Mouse (Mus musculus): Measurements from ENCODE around the gene Rpl21. TPM values are rescaled to one million over a fixed set of nuclear protein-coding genes. Genes with fewer than 3 reads are reported as not detected.

Rpl21 gene
- 733 and 792 TPM in 2 replicates for polyA plus RNA-seq (2014; fragmentation: Nextera tagmentation; extraction: Ambion mirVana)

GRCm38 (mm10) chr5:146832769-146833448 lies at the start of gene Rpl21:
Gene Rpl21, plus strand, starts transcription at chr5:146832890.
- ATAC-seq (replicated peaks; ENCODE audit: low FRiP score, low TSS enrichment, low read depth): peak; percentile 99

DNA sequence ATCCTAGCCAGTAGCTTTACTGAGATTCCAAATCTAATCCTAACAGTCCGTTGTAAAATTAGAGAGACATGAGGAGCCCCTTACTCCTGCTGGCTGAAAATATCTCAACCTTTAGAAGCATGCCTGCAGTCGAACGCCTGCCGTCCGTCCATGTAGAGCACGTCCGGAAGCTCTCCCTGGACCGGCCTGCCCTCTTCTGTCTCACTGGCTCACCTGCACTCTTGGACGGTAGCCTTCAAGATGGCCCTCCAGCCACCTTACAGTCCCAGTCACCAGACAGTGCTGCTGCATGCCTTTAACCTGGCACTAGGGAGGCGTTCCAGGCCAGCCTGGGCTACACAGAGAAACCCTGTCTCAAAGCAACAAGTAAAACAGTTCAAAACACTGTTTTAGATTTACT lies 49.4 kb upstream of the Rpl21 start:
- H3K27me3 ChIP-seq (replicated peaks; ENCODE audit: control insufficient read depth, insufficient read depth, low read length): no peaks in the 10 kb centered on the region
- 86% methylated on average over 10 of the region's 10 CpGs for WGBS
- no peaks in the 10 kb centered on the region; the same call in 1 of the 2 replicates for H3K36me3 ChIP-seq (ENCODE audit: control insufficient read depth, insufficient read depth, low read length)
- no peak overlapping the region for H3K4me3 ChIP-seq (ENCODE audit: low read depth, low read length)
- no peak overlapping the region for H3K9ac ChIP-seq (ENCODE audit: low read length)
- no peak overlapping the region for H3K4me2 ChIP-seq (ENCODE audit: low read length)
- DNase-seq (ENCODE audit: low spot score): no peak
- no peaks in the 10 kb centered on the region for H3K9me3 ChIP-seq (ENCODE audit: control insufficient read depth, low read length)
- ATAC-seq (replicated peaks; ENCODE audit: low FRiP score, low TSS enrichment, low read depth): no peak
- H3K4me1 ChIP-seq (replicated peaks; ENCODE audit: control insufficient read depth, insufficient read depth, low read length): peaks cover 23% of the 10 kb centered on the region
- no peak overlapping the region for H3K27ac ChIP-seq (ENCODE audit: low read depth)

More at GRCm38 (mm10) chr5:146832769-146833448, at the start of gene Rpl21:
- Histone ChIP-seq H3K4me2 (ENCODE audit: low read length) (peak within 1 kb of the TSS; percentile 98), H3K9ac (ENCODE audit: low read length) (peak within 1 kb of the TSS; percentile 98), H3K9me3 (ENCODE audit: control insufficient read depth, low read length) (no peaks in the 10 kb centered on the region), H3K27me3 (replicated peaks; ENCODE audit: control insufficient read depth, insufficient read depth, low read length) (no peaks in the 10 kb centered on the region), H3K36me3 (ENCODE audit: control insufficient read depth, insufficient read depth, low read length) (peaks cover 40% of the 10 kb centered on the region), H3K4me3 (ENCODE audit: low read depth, low read length) (peak within 1 kb of the TSS; percentile 99), H3K27ac (ENCODE audit: low read depth) (peak within 1 kb of the TSS; percentile 89), H3K4me1 (replicated peaks; ENCODE audit: control insufficient read depth, insufficient read depth, low read length) (peaks cover 10% of the 10 kb centered on the region)
- under 1% methylated on average over 60 of the region's 60 CpGs for whole genome bisulfite sequencing
- peak; percentile 100 for DNase-seq (ENCODE audit: low spot score)

DNA sequence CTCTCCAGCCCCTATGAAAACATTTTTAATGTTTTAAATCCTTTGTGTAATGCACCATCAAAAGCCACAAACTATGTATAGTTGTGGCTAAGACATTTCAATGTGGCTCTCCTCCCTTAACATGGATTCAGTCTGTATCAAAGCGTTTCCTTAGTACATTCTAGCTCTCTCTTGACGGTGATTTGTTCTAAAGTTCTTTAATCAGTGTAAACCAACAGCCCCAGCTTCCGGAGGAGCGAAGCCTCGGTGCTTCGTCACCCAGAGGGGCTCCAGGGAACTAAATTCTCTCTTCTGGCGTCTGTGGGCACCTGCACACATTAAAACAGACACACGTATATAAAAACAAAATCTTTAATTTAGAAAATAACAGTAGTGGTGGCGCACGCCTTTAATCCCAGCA lies 48.8 kb upstream of the Rpl21 start:
- DNase-seq (ENCODE audit: low spot score) (no peak), ATAC-seq (replicated peaks; ENCODE audit: low FRiP score, low TSS enrichment, low read depth) (no peak)
- WGBS: 87% methylated on average over 10 of the region's 10 CpGs
- Histone ChIP-seq H3K9ac (ENCODE audit: low read length) (no peak overlapping the region), H3K4me2 (ENCODE audit: low read length) (no peak overlapping the region), H3K9me3 (ENCODE audit: control insufficient read depth, low read length) (no peaks in the 10 kb centered on the region), H3K4me1 (replicated peaks; ENCODE audit: control insufficient read depth, insufficient read depth, low read length) (peaks cover 29% of the 10 kb centered on the region), H3K27ac (ENCODE audit: low read depth) (no peak overlapping the region), H3K36me3 (ENCODE audit: control insufficient read depth, insufficient read depth, low read length) (no peaks in the 10 kb centered on the region; the same call in 1 of the 2 replicates), H3K27me3 (replicated peaks; ENCODE audit: control insufficient read depth, insufficient read depth, low read length) (no peaks in the 10 kb centered on the region), H3K4me3 (ENCODE audit: low read depth, low read length) (no peak overlapping the region)

DNA sequence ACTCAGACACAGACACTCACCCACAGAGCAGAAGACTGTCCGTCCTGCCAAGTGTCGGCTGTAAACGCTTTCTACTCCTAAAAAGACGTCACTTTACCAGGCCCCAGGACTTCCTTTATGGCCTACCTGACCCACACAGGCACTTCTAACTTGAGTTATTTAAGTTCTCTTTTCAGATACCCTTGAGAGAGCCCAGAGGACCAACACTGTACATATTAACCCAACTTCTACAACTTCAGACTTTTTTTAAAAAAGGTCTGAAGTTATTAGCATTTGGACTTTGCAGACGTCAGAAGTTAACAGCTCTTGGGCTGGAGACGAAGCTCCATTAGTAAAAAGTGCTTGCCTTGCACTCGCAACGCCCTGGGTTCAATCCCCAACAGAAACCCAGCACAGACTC lies 46.6 kb upstream of the Rpl21 start:
- Histone ChIP-seq H3K9ac (ENCODE audit: low read length) (no peak overlapping the region), H3K27ac (ENCODE audit: low read depth) (no peak overlapping the region), H3K27me3 (replicated peaks; ENCODE audit: control insufficient read depth, insufficient read depth, low read length) (no peaks in the 10 kb centered on the region), H3K4me1 (replicated peaks; ENCODE audit: control insufficient read depth, insufficient read depth, low read length) (peaks cover 39% of the 10 kb centered on the region), H3K4me3 (ENCODE audit: low read depth, low read length) (no peak overlapping the region), H3K36me3 (ENCODE audit: control insufficient read depth, insufficient read depth, low read length) (no peaks in the 10 kb centered on the region; the same call in 1 of the 2 replicates), H3K9me3 (ENCODE audit: control insufficient read depth, low read length) (no peaks in the 10 kb centered on the region), H3K4me2 (ENCODE audit: low read length) (no peak overlapping the region)
- WGBS: 68% methylated on average over 8 of the region's 8 CpGs
- ATAC-seq (replicated peaks; ENCODE audit: low FRiP score, low TSS enrichment, low read depth) (no peak), DNase-seq (ENCODE audit: low spot score) (no peak)

DNA sequence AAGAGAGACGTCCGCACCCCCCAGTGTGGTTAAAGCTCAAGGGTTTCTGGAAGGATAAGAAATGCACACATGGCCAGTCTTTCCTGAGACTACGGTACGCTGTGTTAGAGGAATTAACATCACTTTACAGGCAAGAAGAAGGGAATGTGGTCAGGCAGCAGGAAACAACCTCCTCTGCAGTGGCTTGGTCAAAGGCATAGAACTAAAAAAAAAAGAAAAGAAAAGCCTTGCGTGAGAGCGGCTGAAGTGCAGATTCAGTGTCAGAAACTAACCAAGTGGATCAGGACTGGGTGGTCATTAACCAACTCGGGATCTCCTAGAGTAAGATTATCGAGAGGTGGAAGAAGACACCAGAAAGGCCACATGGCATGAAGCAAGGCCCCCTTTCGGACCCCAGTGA lies 43.3 kb upstream of the Rpl21 start:
- 66% methylated on average over 9 of the region's 9 CpGs for WGBS
- H3K4me3 ChIP-seq (ENCODE audit: low read depth, low read length): no peak overlapping the region
- no peak overlapping the region for H3K9ac ChIP-seq (ENCODE audit: low read length)
- H3K4me2 ChIP-seq (ENCODE audit: low read length): no peak overlapping the region
- no peaks in the 10 kb centered on the region for H3K36me3 ChIP-seq (ENCODE audit: control insufficient read depth, insufficient read depth, low read length)
- ATAC-seq (replicated peaks; ENCODE audit: low FRiP score, low TSS enrichment, low read depth): no peak
- no peak overlapping the region for H3K27ac ChIP-seq (ENCODE audit: low read depth)
- DNase-seq (ENCODE audit: low spot score): no peak
- H3K9me3 ChIP-seq (ENCODE audit: control insufficient read depth, low read length): no peaks in the 10 kb centered on the region
- H3K4me1 ChIP-seq (replicated peaks; ENCODE audit: control insufficient read depth, insufficient read depth, low read length): peaks cover 56% of the 10 kb centered on the region
- no peaks in the 10 kb centered on the region for H3K27me3 ChIP-seq (replicated peaks; ENCODE audit: control insufficient read depth, insufficient read depth, low read length)

GRCm38 (mm10) chr5:146790944-146791343 lies 41.7 kb upstream of the Rpl21 start:
- H3K4me1 ChIP-seq (replicated peaks; ENCODE audit: control insufficient read depth, insufficient read depth, low read length): peaks cover 52% of the 10 kb centered on the region
- no peaks in the 10 kb centered on the region for H3K9me3 ChIP-seq (ENCODE audit: control insufficient read depth, low read length)
- no peaks in the 10 kb centered on the region for H3K36me3 ChIP-seq (ENCODE audit: control insufficient read depth, insufficient read depth, low read length)
- H3K4me3 ChIP-seq (ENCODE audit: low read depth, low read length): no peak overlapping the region
- ATAC-seq (replicated peaks; ENCODE audit: low FRiP score, low TSS enrichment, low read depth) (no peak), DNase-seq (ENCODE audit: low spot score) (no peak)
- H3K27me3 ChIP-seq (replicated peaks; ENCODE audit: control insufficient read depth, insufficient read depth, low read length): no peaks in the 10 kb centered on the region
- no peak overlapping the region for H3K27ac ChIP-seq (ENCODE audit: low read depth)
- 73% methylated on average over 8 of the region's 8 CpGs for WGBS
- H3K4me2 ChIP-seq (ENCODE audit: low read length): no peak overlapping the region
- 0 out of 2 replicates have a peak overlapping the region, but pooled peaks have one; percentile 13 for H3K9ac ChIP-seq (ENCODE audit: low read length)

- Histone ChIP-seq H3K4me1 (replicated peaks; ENCODE audit: control insufficient read depth, insufficient read depth, low read length) (peaks cover 44% of the 10 kb centered on the region), H3K27me3 (replicated peaks; ENCODE audit: control insufficient read depth, insufficient read depth, low read length) (no peaks in the 10 kb centered on the region), H3K4me2 (ENCODE audit: low read length) (peak overlapping the region; percentile 34), H3K9me3 (ENCODE audit: control insufficient read depth, low read length) (no peaks in the 10 kb centered on the region), H3K36me3 (ENCODE audit: control insufficient read depth, insufficient read depth, low read length) (no peaks in the 10 kb centered on the region), H3K4me3 (ENCODE audit: low read depth, low read length) (no peak overlapping the region), H3K27ac (ENCODE audit: low read depth) (no peak overlapping the region), H3K9ac (ENCODE audit: low read length) (no peak overlapping the region)
- WGBS: 56% methylated on average over 7 of the region's 7 CpGs
- DNase-seq (ENCODE audit: low spot score) (no peak), ATAC-seq (replicated peaks; ENCODE audit: low FRiP score, low TSS enrichment, low read depth) (no peak)
These were observed 40.4 kb upstream of the Rpl21 start for GRCm38 (mm10) chr5:146792140-146792791.

GRCm38 (mm10) chr5:146793630-146794083 lies 39.0 kb upstream of the Rpl21 start:
- WGBS: under 1% methylated on average over 18 of the region's 18 CpGs
- ATAC-seq (replicated peaks; ENCODE audit: low FRiP score, low TSS enrichment, low read depth): no peak
- peak overlapping the region; percentile 88 for H3K9ac ChIP-seq (ENCODE audit: low read length)

More at GRCm38 (mm10) chr5:146793630-146794083, 39.0 kb upstream of the Rpl21 start:
- Histone ChIP-seq H3K4me2 (ENCODE audit: low read length) (peak overlapping the region; percentile 91), H3K27ac (ENCODE audit: low read depth) (peak overlapping the region; percentile 89), H3K27me3 (replicated peaks; ENCODE audit: control insufficient read depth, insufficient read depth, low read length) (no peaks in the 10 kb centered on the region), H3K36me3 (ENCODE audit: control insufficient read depth, insufficient read depth, low read length) (no peaks in the 10 kb centered on the region), H3K9me3 (ENCODE audit: control insufficient read depth, low read length) (no peaks in the 10 kb centered on the region), H3K4me1 (replicated peaks; ENCODE audit: control insufficient read depth, insufficient read depth, low read length) (peaks cover 37% of the 10 kb centered on the region), H3K4me3 (ENCODE audit: low read depth, low read length) (peak overlapping the region; percentile 80)
- no peak for DNase-seq (ENCODE audit: low spot score)

All from intestine, embryonic 14.5 days (tissue).